Mouse (Mus musculus) fat pad, adult 2 months (tissue): Measurements from ENCODE around the gene Tmem163.

Experiments
- DNase-seq: peaks from one replicate; pipeline ENCODE4 v3.0.0-alpha.2; 2011; ENCODE audit warnings: low read depth, low spot score; ENCODE audit errors: extremely low read depth

Tmem163 gene

DNA sequence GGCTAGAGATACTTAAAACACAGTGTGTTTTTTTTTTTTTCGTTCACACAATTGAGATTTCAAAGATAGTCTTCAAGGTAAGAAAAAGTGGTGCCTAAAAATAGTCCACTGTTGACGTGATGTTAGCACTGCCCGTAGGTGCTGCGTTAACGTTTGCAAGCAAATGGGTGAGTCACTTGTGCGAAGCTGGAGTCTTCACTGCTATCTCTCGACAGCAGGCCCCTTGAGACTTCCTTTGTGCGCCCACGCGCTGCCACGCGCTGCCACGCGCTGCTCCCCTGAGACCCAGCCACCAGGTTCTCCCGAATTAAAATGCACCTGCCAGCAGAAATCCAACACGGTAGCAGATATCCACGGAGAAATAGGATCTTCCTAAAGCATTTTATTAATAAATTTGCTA, 178.6 kb downstream of the Tmem163 start:
- no peak for DNase-seq

GRCm38 (mm10) chr1:127500219-127500618, 179.1 kb downstream of the Tmem163 start:
- DNase-seq, result no peak

DNA sequence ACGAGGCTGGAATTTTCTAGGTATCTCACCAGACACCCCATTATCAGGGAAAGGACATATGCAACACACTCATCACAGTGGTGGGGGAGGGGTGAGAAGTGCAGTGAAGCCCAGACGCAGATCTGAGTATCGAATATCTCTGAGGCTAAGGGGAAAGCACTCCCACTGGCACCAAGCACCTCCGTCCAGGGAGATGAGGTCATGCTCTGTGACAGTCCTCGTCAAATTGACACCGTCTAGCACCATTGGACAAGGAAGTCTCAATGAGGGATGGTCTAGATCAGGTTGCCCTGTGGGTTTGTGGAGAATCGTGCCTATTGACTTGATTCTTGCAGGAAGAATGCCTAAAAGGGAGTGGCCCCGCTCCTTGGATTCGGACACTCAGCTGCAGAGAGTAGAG, 180.6 kb downstream of the Tmem163 start:
- DNase-seq, result no peak

GRCm38 (mm10) chr1:127496737-127497543, 182.4 kb downstream of the Tmem163 start:
- no peak for DNase-seq

GRCm38 (mm10) chr1:127487161-127487560, 192.2 kb downstream of the Tmem163 start:
- DNase-seq, result no peak

DNA sequence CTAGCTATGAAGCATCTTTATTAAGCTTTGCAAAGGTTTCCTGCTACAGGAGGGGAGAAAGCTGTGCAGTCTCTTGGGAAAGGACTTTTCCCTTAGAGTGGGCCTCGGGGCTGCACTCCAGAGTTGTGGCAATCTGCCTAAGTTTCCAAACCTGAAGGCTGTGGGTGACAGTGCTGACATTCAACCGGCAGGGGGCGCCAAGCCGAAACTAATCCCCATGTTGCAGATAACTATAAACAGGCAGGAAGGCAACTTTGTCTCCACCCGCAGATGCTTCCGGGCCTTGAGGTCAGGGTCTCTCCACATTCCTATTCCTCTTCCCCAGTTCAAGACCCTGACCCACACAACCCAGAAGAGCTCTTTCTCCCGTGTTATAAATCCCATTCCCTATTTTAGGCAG, 194.5 kb downstream of the Tmem163 start:
- no peak for DNase-seq

DNA sequence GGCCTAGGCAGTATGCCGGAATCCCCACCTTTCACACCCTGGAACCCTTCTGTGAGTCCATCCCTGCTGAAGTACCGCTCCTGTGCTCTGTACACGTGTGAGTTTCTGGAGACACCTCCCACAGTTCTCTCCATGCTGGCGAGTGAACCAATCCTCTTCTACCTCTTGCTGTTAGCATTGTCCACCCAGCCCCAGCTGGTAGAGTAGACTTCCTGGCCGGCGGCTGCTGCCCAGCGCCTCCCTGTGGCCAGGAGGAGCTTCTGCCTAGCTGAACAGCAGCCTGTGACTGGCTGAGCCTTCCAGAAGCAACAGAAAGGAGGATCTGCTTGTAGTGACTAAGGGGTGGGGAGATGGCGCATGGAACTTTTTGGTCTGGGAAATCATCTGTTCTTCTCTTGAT, 195.2 kb downstream of the Tmem163 start:
- no peak for DNase-seq

GRCm38 (mm10) chr1:127482911-127483310, 196.4 kb downstream of the Tmem163 start:
- no peak for DNase-seq

DNA sequence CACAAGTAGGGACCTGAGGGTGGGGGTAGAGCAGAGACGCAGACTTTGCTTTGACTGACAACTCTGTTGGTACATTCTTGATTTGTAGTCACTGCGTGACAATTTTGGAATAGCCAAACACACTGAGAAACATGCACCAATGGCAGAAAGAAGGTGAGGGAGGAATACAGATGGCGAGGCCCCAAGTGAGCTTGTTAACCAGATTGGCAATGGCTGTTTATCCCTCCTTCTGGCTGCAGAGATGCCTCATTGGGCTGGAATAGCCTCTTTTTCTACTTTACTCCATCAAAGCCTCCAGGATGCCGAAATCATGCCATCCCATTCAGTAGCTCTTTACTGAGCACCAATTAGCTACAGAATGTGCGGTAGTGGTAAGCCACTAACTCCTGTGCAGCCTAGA, 203.6 kb downstream of the Tmem163 start:
- no peak for DNase-seq

GRCm38 (mm10) chr1:127470175-127470574, 209.2 kb downstream of the Tmem163 start:
- no peak for DNase-seq

- peak; percentile 61 for DNase-seq
Observed at GRCm38 (mm10) chr1:127467238-127467637, 212.1 kb downstream of the Tmem163 start.

- DNase-seq, result no peak
Observed at GRCm38 (mm10) chr1:127465292-127465691, 214.1 kb downstream of the Tmem163 start.

GRCm38 (mm10) chr1:127464041-127464440, 215.3 kb downstream of the Tmem163 start:
- DNase-seq, result no peak

DNA sequence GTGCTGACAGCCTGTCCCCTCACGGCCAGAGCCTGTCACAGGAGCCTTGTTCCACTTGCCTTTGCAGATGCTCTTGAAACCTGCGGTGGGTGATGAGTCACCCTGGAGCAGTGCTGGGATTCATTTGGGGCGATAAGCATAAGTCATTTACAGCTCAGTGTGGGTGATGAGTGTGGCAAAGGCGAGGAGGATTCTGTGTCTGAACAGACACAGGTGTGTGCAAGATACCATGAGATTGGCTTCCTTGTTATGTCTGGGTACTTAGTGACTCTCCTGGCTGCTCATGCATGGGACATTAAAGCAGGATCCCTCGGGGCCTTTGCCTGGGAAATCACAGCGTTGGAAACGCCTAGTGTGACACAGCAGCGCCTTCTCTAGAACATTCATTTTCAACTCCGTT, 218.3 kb downstream of the Tmem163 start:
- no peak for DNase-seq

- DNase-seq, result no peak
Observed at GRCm38 (mm10) chr1:127459576-127459975, 219.8 kb downstream of the Tmem163 start.

DNA sequence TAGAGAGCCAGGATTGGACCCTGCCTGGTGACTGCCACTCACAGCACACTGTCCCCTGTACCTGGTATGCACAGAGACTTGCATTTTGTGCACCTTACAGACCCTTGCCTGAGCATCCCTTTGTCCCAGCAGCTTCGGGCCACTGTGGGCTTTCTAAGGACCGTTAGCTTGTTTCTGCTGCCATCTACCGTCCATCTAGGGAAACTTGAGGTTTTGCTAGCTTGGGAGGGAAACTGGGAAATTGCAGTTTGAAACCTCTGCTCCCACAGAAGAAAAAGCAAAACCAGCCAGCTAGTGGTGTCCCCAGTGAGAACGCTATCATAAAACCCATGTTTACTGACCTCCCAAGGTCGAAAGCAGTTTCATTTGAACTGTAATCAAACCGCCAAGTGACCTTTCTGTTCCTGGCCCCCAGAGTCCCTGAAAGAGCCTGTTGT, 220.3 kb downstream of the Tmem163 start:
- no peak for DNase-seq

- DNase-seq, result no peak
Observed at GRCm38 (mm10) chr1:127453397-127453796, 226.0 kb downstream of the Tmem163 start.

DNA sequence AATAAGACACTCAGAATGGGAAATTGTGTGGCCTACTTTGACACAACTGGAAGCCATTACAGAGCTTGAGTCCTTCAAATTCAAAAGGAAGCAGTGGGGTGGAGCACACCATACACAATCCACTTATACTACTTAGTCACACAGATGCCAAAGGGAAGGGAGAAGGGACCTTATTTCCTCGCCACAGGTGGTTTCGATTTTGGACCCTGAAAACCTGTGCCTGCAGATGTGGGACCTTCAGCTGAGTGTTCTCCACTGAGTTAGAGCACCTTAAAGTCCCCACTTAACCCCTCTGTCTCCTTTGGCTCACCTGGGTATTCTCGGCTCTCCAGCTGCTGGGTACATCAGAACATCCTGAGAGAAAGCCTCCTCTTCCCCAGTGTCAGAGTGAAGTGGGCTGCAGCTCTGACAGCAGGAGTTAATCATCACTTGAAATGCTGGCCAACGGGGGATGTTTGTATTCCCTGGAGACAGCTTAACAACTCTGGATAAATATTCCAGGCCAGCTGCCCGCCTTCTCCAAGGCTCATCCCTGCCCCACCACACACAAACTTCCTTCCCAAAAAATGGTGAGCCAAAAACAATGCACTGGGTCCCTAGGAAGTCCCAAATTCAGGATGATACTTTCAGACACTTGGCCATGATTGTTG, 234.4 kb downstream of the Tmem163 start:
- DNase-seq, result no peak

GRCm38 (mm10) chr1:127442880-127443877, 236.2 kb downstream of the Tmem163 start:
- no peak for DNase-seq

- DNase-seq, result no peak
Observed at GRCm38 (mm10) chr1:127441736-127442135, 237.6 kb downstream of the Tmem163 start.

DNA sequence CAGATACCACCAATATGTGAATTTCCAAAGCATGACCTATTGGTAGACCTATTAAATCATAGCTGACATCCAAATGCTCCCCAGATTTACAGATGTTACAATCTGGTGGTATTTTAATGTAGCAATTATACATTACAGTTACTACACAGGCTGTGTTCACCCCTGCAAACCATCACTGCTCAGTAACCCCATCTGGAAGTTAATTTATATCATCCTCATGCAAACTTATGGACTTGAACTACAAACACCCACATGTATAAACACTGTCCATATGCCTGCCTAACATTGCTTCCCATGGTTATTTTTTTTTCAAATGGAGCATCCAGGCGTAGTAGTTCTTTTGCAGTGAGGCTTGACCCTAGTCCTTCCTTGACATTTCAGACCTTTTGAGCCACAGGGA, 238.3 kb downstream of the Tmem163 start:
- no peak for DNase-seq
